Mouse (Mus musculus): ENCODE results near the gene Kcnh7. TPM values are rescaled to one million over a fixed set of nuclear protein-coding genes. Genes with fewer than 3 reads are reported as not detected.

Gene Kcnh7
- polyA plus RNA-seq (2015; fragmentation: Nextera tagmentation; extraction: Ambion mirVana), result 1.6 and 2.4 TPM in 2 replicates

- Histone ChIP-seq H3K36me3 (no peaks in the 10 kb centered on the region), H3K9me3 (no peaks in the 10 kb centered on the region), H3K27me3 (peaks cover 24% of the 10 kb centered on the region), H3K4me3 (peak within 1 kb of the TSS; percentile 38), H3K4me1 (peaks cover 10% of the 10 kb centered on the region), H3K9ac (no peak within 1 kb of the TSS), H3K27ac (no peak within 1 kb of the TSS), H3K4me2 (peak within 1 kb of the TSS; percentile 58)
- WGBS, result 1% methylated on average over 46 of the region's 49 CpGs
- no peak for ATAC-seq (ENCODE audit: insufficient number of reproducible peaks, low FRiP score, low TSS enrichment, low read depth)
These were observed at the start of gene Kcnh7 for GRCm38 (mm10) chr2:63183563-63184545. TSS of gene Kcnh7 (minus strand) at chr2:63184287.

- no peak for ATAC-seq (ENCODE audit: insufficient number of reproducible peaks, low FRiP score, low TSS enrichment, low read depth)
- WGBS, result 35% methylated on average over 3 of the region's 3 CpGs
These were observed 23.3 kb upstream of the Kcnh7 start for GRCm38 (mm10) chr2:63207435-63207834.

GRCm38 (mm10) chr2:63186014-63186413, 1.9 kb upstream of the Kcnh7 start:
- no peak overlapping the region for H3K4me3 ChIP-seq
- 0% methylated on average over 2 of the region's 2 CpGs for WGBS
- H3K27me3 ChIP-seq, result peaks cover 24% of the 10 kb centered on the region
- no peak for ATAC-seq (ENCODE audit: insufficient number of reproducible peaks, low FRiP score, low TSS enrichment, low read depth)
- H3K4me1 ChIP-seq, result peaks cover 10% of the 10 kb centered on the region
- H3K9me3 ChIP-seq, result no peaks in the 10 kb centered on the region
- H3K4me2 ChIP-seq, result no peak overlapping the region
- no peak overlapping the region for H3K27ac ChIP-seq
- H3K36me3 ChIP-seq, result no peaks in the 10 kb centered on the region
- no peak overlapping the region for H3K9ac ChIP-seq

More at GRCm38 (mm10) chr2:63207435-63207834, 23.3 kb upstream of the Kcnh7 start:
- Histone ChIP-seq H3K27ac (no peak overlapping the region), H3K4me2 (no peak overlapping the region), H3K9me3 (no peaks in the 10 kb centered on the region), H3K4me3 (no peak overlapping the region), H3K36me3 (no peaks in the 10 kb centered on the region), H3K9ac (no peak overlapping the region), H3K4me1 (no peaks in the 10 kb centered on the region), H3K27me3 (no peaks in the 10 kb centered on the region)

- Histone ChIP-seq H3K36me3 (no peaks in the 10 kb centered on the region), H3K9ac (no peak overlapping the region), H3K27me3 (peaks cover 24% of the 10 kb centered on the region), H3K4me1 (peaks cover 10% of the 10 kb centered on the region), H3K4me3 (peak overlapping the region; percentile 38), H3K4me2 (peak overlapping the region; percentile 58), H3K27ac (no peak overlapping the region), H3K9me3 (no peaks in the 10 kb centered on the region)
- WGBS, result 3% methylated on average over 13 of the region's 15 CpGs
- no peak for ATAC-seq (ENCODE audit: insufficient number of reproducible peaks, low FRiP score, low TSS enrichment, low read depth)
These were observed 704 bp upstream of the Kcnh7 start for GRCm38 (mm10) chr2:63184551-63185430.

- no peak overlapping the region for H3K27ac ChIP-seq
- no peaks in the 10 kb centered on the region for H3K9me3 ChIP-seq
- H3K4me3 ChIP-seq, result no peak overlapping the region
- no peaks in the 10 kb centered on the region for H3K4me1 ChIP-seq
- no peak overlapping the region for H3K9ac ChIP-seq
- no peak for ATAC-seq (ENCODE audit: insufficient number of reproducible peaks, low FRiP score, low TSS enrichment, low read depth)
- H3K4me2 ChIP-seq, result no peak overlapping the region
- H3K27me3 ChIP-seq, result no peaks in the 10 kb centered on the region
- no peaks in the 10 kb centered on the region for H3K36me3 ChIP-seq
These were observed 30.4 kb downstream of the Kcnh7 start for GRCm38 (mm10) chr2:63153701-63154100.

- no peak overlapping the region for H3K4me3 ChIP-seq
- no peaks in the 10 kb centered on the region for H3K36me3 ChIP-seq
- no peak overlapping the region for H3K4me2 ChIP-seq
- no peaks in the 10 kb centered on the region for H3K9me3 ChIP-seq
- no peak overlapping the region for H3K27ac ChIP-seq
- 22% methylated on average over 2 of the region's 2 CpGs for WGBS
- no peaks in the 10 kb centered on the region for H3K27me3 ChIP-seq
- ATAC-seq (ENCODE audit: insufficient number of reproducible peaks, low FRiP score, low TSS enrichment, low read depth), result no peak
- H3K4me1 ChIP-seq, result no peaks in the 10 kb centered on the region
- H3K9ac ChIP-seq, result no peak overlapping the region
These were observed 56.1 kb downstream of the Kcnh7 start for GRCm38 (mm10) chr2:63127762-63128516.

- 70% methylated on average over 3 of the region's 3 CpGs for WGBS
- ATAC-seq (ENCODE audit: insufficient number of reproducible peaks, low FRiP score, low TSS enrichment, low read depth), result no peak
These were observed 63.8 kb downstream of the Kcnh7 start for GRCm38 (mm10) chr2:63120316-63120715.

GRCm38 (mm10) chr2:63117209-63118193, 66.6 kb downstream of the Kcnh7 start:
- H3K4me2 ChIP-seq, result no peak overlapping the region
- no peak for ATAC-seq (ENCODE audit: insufficient number of reproducible peaks, low FRiP score, low TSS enrichment, low read depth)
- no peaks in the 10 kb centered on the region for H3K36me3 ChIP-seq
- H3K27ac ChIP-seq, result no peak overlapping the region
- H3K4me3 ChIP-seq, result no peak overlapping the region
- WGBS, result 72% methylated on average over 4 of the region's 4 CpGs
- no peaks in the 10 kb centered on the region for H3K27me3 ChIP-seq
- H3K9me3 ChIP-seq, result no peaks in the 10 kb centered on the region
- no peak overlapping the region for H3K9ac ChIP-seq
- no peaks in the 10 kb centered on the region for H3K4me1 ChIP-seq

More at GRCm38 (mm10) chr2:63120316-63120715, 63.8 kb downstream of the Kcnh7 start:
- Histone ChIP-seq H3K4me1 (no peaks in the 10 kb centered on the region), H3K9me3 (no peaks in the 10 kb centered on the region), H3K9ac (no peak overlapping the region), H3K4me2 (no peak overlapping the region), H3K4me3 (no peak overlapping the region), H3K36me3 (no peaks in the 10 kb centered on the region), H3K27me3 (no peaks in the 10 kb centered on the region), H3K27ac (no peak overlapping the region)

GRCm38 (mm10) chr2:63105971-63106370, 78.1 kb downstream of the Kcnh7 start:
- no peaks in the 10 kb centered on the region for H3K36me3 ChIP-seq
- H3K27ac ChIP-seq, result no peak overlapping the region
- no peaks in the 10 kb centered on the region for H3K4me1 ChIP-seq
- H3K4me3 ChIP-seq, result no peak overlapping the region
- H3K4me2 ChIP-seq, result no peak overlapping the region
- WGBS, result 82% methylated on average over 2 of the region's 2 CpGs
- H3K27me3 ChIP-seq, result no peaks in the 10 kb centered on the region
- H3K9ac ChIP-seq, result no peak overlapping the region
- no peaks in the 10 kb centered on the region for H3K9me3 ChIP-seq
- ATAC-seq (ENCODE audit: insufficient number of reproducible peaks, low FRiP score, low TSS enrichment, low read depth), result no peak

GRCm38 (mm10) chr2:63099676-63100075, 84.4 kb downstream of the Kcnh7 start:
- Histone ChIP-seq H3K9ac (no peak overlapping the region), H3K4me1 (no peaks in the 10 kb centered on the region), H3K4me2 (no peak overlapping the region), H3K36me3 (no peaks in the 10 kb centered on the region), H3K27ac (no peak overlapping the region), H3K9me3 (no peaks in the 10 kb centered on the region), H3K27me3 (no peaks in the 10 kb centered on the region), H3K4me3 (no peak overlapping the region)
- no peak for ATAC-seq (ENCODE audit: insufficient number of reproducible peaks, low FRiP score, low TSS enrichment, low read depth)
